Mouse (Mus musculus): ENCODE results near the gene Opalin. TPM values are rescaled to one million over a fixed set of nuclear protein-coding genes. Genes with fewer than 3 reads are reported as not detected.

Gene Opalin
- total and polyA plus RNA-seq, 2 experiments from 2014 or later = not detected

DNA sequence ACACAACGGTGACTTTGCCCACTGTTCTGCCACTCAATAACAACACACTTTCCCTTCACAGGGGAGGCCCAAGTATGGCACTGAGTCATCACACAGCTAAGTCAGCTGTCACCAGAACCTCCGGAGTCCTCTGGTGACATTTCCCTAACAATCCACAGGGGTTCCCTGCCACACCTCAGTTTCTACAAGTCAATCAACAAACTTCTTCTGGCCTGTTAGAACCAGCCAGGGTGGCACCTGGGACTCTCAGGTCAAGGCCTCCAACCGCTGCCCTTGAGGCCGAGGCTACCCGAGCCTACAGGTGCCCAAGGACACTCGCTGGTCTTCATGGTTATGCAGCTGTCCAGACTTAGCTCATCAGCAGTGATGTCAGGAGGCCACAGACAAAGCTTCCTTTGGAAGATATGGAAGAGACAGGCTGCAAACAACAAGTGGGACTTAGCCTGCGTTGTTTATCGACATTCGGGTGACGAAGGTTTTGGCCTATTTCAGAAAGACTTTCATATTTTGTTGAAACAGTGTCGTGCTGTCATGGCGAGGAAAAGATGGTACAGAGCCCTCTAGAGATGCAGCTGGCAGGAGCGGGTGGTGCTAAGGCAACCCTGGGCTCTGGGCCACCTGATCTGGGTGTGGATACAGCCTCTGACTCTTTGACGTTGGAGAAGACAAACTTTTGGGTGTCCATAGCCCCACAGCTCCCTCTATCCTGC lies 3.0 kb downstream of the Opalin start:
- no peak for ATAC-seq (ENCODE audit: low FRiP score)
- no peak overlapping the region for H3K27ac ChIP-seq (ENCODE audit: low read depth, low read length)
- WGBS = 88% methylated on average over 14 of the region's 14 CpGs

DNA sequence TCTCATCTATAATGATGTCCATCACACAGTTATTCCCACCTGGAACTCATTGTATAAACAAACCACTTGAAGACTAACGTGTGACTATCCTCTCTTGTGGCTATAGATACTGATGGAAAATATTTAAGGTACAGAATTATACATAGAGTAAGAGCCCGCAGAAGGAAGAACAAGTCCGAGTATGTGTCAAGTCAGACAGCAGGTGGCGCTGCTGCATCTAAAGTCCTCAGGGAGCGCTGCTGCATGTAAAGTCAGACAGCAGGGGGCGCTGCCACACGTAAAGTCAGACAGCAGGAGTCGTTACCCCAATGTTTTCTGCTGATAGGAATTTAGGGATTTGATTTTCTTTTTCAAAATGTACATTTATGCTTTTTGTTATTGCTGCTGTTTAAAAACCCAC lies 5.4 kb downstream of the Opalin start:
- H3K4me3 ChIP-seq (ENCODE audit: low read depth, low read length) = no peak overlapping the region
- 6% methylated on average over 8 of the region's 8 CpGs for WGBS

More for the DNA sequence above, 3.0 kb downstream of the Opalin start:
- H3K4me2 ChIP-seq (ENCODE audit: low read depth, low read length, poor library complexity, severe bottlenecking) = no peak overlapping the region
- H3K4me3 ChIP-seq (ENCODE audit: low read depth, low read length) = no peak overlapping the region
- no peak overlapping the region for H3K9ac ChIP-seq (replicated peaks; ENCODE audit: low read length, poor library complexity, severe bottlenecking)
- TF ChIP-seq CTCF (IDR thresholded peaks at IDR 0.05) = no peak
- DNase-seq (ENCODE audit: low spot score) = no peak
- no peaks in the 10 kb centered on the region for H3K27me3 ChIP-seq (ENCODE audit: insufficient read depth, low read length)
- H3K9me3 ChIP-seq (ENCODE audit: low read length) = no peaks in the 10 kb centered on the region
- H3K4me1 ChIP-seq (ENCODE audit: insufficient read depth, low read length) = no peaks in the 10 kb centered on the region
- H3K36me3 ChIP-seq (ENCODE audit: insufficient read depth, low read length) = no peaks in the 10 kb centered on the region

DNA sequence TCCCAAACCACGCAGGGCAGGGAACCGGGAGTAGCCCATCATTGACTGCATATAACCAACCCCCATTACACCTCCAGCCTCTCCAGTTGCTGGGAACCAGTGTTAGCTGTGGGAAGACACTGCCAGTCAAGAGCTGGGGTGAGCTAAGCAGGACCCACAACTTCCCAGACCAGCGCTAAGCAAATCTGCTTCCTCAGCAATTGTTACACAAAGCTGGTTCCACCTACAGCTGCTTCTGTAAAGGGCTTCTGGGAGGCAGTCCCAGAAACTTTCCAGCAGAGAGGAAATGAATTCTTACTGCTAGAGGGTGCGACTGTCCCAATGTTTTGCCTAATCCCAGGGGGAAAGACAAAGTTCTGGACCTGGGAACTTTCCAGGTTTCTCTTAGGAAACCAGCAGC lies 22.2 kb downstream of the Opalin start:
- H3K27ac ChIP-seq (ENCODE audit: low read depth, low read length) = no peak overlapping the region
- TF ChIP-seq CTCF (IDR thresholded peaks at IDR 0.05) = no peak
- WGBS = 58% methylated on average over 4 of the region's 4 CpGs
- H3K4me1 ChIP-seq (ENCODE audit: insufficient read depth, low read length) = no peaks in the 10 kb centered on the region
- ATAC-seq (ENCODE audit: low FRiP score) (no peak), DNase-seq (ENCODE audit: low spot score) (no peak)
- H3K4me2 ChIP-seq (ENCODE audit: low read depth, low read length, poor library complexity, severe bottlenecking) = no peak overlapping the region
- no peak overlapping the region for H3K9ac ChIP-seq (replicated peaks; ENCODE audit: low read length, poor library complexity, severe bottlenecking)
- H3K9me3 ChIP-seq (ENCODE audit: low read length) = no peaks in the 10 kb centered on the region
- H3K36me3 ChIP-seq (ENCODE audit: insufficient read depth, low read length) = no peaks in the 10 kb centered on the region
- H3K27me3 ChIP-seq (ENCODE audit: insufficient read depth, low read length) = no peaks in the 10 kb centered on the region
- H3K4me3 ChIP-seq (ENCODE audit: low read depth, low read length) = no peak overlapping the region

More for the DNA sequence above, 5.4 kb downstream of the Opalin start:
- no peak overlapping the region for H3K27ac ChIP-seq (ENCODE audit: low read depth, low read length)
- no peaks in the 10 kb centered on the region for H3K36me3 ChIP-seq (ENCODE audit: insufficient read depth, low read length)
- ATAC-seq (ENCODE audit: low FRiP score) (peak; percentile 49; the same call in 1 of the 2 replicates), DNase-seq (ENCODE audit: low spot score) (peak; percentile 94)
- no peaks in the 10 kb centered on the region for H3K9me3 ChIP-seq (ENCODE audit: low read length)
- no peaks in the 10 kb centered on the region for H3K4me1 ChIP-seq (ENCODE audit: insufficient read depth, low read length)
- H3K9ac ChIP-seq (replicated peaks; ENCODE audit: low read length, poor library complexity, severe bottlenecking) = no peak overlapping the region
- H3K4me2 ChIP-seq (ENCODE audit: low read depth, low read length, poor library complexity, severe bottlenecking) = no peak overlapping the region
- peak; percentile 100 for TF ChIP-seq CTCF (IDR thresholded peaks at IDR 0.05)
- no peaks in the 10 kb centered on the region for H3K27me3 ChIP-seq (ENCODE audit: insufficient read depth, low read length)

DNA sequence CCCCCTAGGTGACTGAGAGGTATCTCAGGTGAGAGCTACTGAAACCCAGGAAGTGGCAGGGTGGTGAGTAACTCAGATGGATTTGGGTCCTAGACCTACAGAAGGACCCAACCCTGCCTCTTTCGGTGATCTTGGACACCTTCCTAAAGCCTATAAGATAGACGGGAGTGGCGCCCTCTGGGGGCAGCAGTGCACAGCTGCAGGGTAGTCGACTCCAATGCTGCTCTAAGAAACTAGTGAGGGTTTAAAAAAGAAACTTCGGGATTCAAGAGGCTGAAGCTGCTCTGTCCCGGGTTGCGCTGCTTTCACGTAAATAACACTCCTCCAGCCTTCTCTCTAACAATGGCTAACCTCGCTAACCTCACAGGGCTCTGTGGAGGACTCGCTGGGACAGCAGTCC lies 23.4 kb downstream of the Opalin start:
- Histone ChIP-seq H3K9ac (replicated peaks; ENCODE audit: low read length, poor library complexity, severe bottlenecking) (no peak overlapping the region), H3K36me3 (ENCODE audit: insufficient read depth, low read length) (no peaks in the 10 kb centered on the region), H3K27me3 (ENCODE audit: insufficient read depth, low read length) (no peaks in the 10 kb centered on the region), H3K9me3 (ENCODE audit: low read length) (no peaks in the 10 kb centered on the region), H3K27ac (ENCODE audit: low read depth, low read length) (no peak overlapping the region), H3K4me3 (ENCODE audit: low read depth, low read length) (no peak overlapping the region), H3K4me2 (ENCODE audit: low read depth, low read length, poor library complexity, severe bottlenecking) (no peak overlapping the region), H3K4me1 (ENCODE audit: insufficient read depth, low read length) (no peaks in the 10 kb centered on the region)
- no peak for ATAC-seq (ENCODE audit: low FRiP score)
- TF ChIP-seq CTCF (IDR thresholded peaks at IDR 0.05) = peak; percentile 44
- DNase-seq (ENCODE audit: low spot score) = no peak
- 38% methylated on average over 10 of the region's 10 CpGs for WGBS

DNA sequence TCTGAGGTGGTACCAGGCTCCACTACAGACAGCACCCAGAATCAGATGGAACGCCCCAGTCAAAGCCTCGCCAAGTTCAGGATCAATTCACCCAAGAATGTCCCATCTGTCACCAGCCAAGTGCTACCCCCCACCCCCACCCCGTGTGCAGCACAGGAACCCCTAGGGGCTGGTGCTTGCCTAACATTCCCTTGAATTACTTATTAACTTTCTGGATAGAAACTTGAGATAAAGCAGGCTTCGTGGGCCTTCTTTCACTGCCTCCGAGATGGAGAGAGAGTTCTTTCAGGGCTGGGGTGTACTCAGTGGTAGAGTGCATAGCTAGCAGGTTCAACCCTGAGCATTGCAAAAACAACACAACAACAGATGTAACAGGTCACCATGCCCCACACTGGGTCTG lies 24.7 kb downstream of the Opalin start:
- no peaks in the 10 kb centered on the region for H3K4me1 ChIP-seq (ENCODE audit: insufficient read depth, low read length)
- DNase-seq (ENCODE audit: low spot score) (no peak), ATAC-seq (ENCODE audit: low FRiP score) (no peak)
- no peak overlapping the region for H3K4me3 ChIP-seq (ENCODE audit: low read depth, low read length)
- TF ChIP-seq CTCF (IDR thresholded peaks at IDR 0.05) = no peak
- H3K27me3 ChIP-seq (ENCODE audit: insufficient read depth, low read length) = no peaks in the 10 kb centered on the region
- no peaks in the 10 kb centered on the region for H3K9me3 ChIP-seq (ENCODE audit: low read length)
- 78% methylated on average over 5 of the region's 5 CpGs for WGBS
- no peak overlapping the region for H3K4me2 ChIP-seq (ENCODE audit: low read depth, low read length, poor library complexity, severe bottlenecking)
- H3K9ac ChIP-seq (replicated peaks; ENCODE audit: low read length, poor library complexity, severe bottlenecking) = no peak overlapping the region
- no peak overlapping the region for H3K27ac ChIP-seq (ENCODE audit: low read depth, low read length)
- no peaks in the 10 kb centered on the region for H3K36me3 ChIP-seq (ENCODE audit: insufficient read depth, low read length)

DNA sequence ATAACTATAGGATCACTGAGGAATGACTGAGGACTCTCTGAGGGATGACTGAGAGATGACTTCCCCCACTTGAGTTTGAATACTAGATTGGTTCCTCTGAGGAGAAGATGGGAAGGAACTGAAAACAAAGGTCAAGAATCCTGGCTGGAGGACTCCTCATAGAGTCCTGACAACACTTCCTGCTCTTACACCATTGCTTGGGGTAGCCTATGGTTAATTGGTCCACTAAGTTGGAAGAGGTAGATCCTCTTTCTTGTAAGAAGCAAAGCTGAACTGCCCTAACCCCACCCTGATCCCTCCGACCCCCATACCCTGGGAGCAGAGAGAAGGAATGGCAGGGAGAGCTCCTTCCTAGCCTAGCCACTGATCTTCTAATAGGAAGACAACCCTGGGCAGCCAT lies 25.2 kb downstream of the Opalin start:
- no peaks in the 10 kb centered on the region for H3K4me1 ChIP-seq (ENCODE audit: insufficient read depth, low read length)
- no peaks in the 10 kb centered on the region for H3K27me3 ChIP-seq (ENCODE audit: insufficient read depth, low read length)
- DNase-seq (ENCODE audit: low spot score) (no peak), ATAC-seq (ENCODE audit: low FRiP score) (no peak)
- no peak overlapping the region for H3K9ac ChIP-seq (replicated peaks; ENCODE audit: low read length, poor library complexity, severe bottlenecking)
- 79% methylated on average over 1 of the region's 1 CpGs for WGBS
- H3K4me3 ChIP-seq (ENCODE audit: low read depth, low read length) = no peak overlapping the region
- no peak for TF ChIP-seq CTCF (IDR thresholded peaks at IDR 0.05)
- no peak overlapping the region for H3K27ac ChIP-seq (ENCODE audit: low read depth, low read length)
- H3K4me2 ChIP-seq (ENCODE audit: low read depth, low read length, poor library complexity, severe bottlenecking) = no peak overlapping the region
- no peaks in the 10 kb centered on the region for H3K9me3 ChIP-seq (ENCODE audit: low read length)
- H3K36me3 ChIP-seq (ENCODE audit: insufficient read depth, low read length) = no peaks in the 10 kb centered on the region

All from midbrain, postnatal 0 days (tissue).